Mouse (Mus musculus) layer of hippocampus, postnatal 14 days (tissue): ENCODE results near the gene Prss56. TPM values are rescaled to one million over a fixed set of nuclear protein-coding genes. Genes with fewer than 3 reads are reported as not detected.

Experiments
- DNase-seq, 2 experiments: peaks; one replicate each; pipeline ENCODE4 v3.0.0; 2021 to 2022; ENCODE audit warnings: low spot score in 2 of 2, mixed read lengths in 1 of 2
- long read RNA-seq, 2 experiments: library from polyadenylated mRNA; stranded (forward); transcript quantifications; one replicate each; pipeline ENCODE4 v2.0.0; 2021
- total RNA-seq, 2 experiments: library from RNA; stranded (reverse); gene quantifications; 2 replicates each; pipeline ENCODE4 v1.2.3; 2021

The Prss56 gene
- under 1 TPM; 0.62 to 0.91 TPM for total RNA-seq
- long read RNA-seq, experiment 1, partial matches to known transcripts = 0 of 3 reads
- long read RNA-seq, experiment 1, other reads (novel, unspliced or antisense) = 2 of 3 reads
- long read RNA-seq, experiment 2, partial matches to known transcripts = 0 of 1 reads
- long read RNA-seq, experiment 2, other reads (novel, unspliced or antisense) = 0 of 1 reads

DNA sequence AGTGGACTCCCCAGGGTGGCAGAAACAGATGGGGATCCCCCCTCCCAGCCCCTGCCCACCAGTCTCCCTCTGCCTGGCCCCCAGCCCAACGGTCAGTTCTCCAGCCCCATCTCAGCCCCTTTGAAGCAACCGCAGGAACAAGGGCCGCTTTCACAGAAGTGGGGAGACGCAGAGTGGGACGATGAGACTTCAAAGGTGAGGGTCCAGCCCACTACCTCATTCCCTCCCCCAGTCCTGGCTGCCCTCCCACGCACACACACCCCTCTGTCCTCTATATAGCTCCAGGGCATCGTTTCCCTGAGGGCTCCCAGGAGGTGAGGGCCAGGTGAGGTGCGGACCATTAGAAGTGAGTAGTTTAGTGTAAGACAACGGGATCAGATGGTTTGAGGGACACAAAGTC, at the start of gene Prss56:
Gene Prss56, plus strand, starts transcription at position 301 of the 400 bp plus-strand sequence.
- DNase-seq = no peak

GRCm38 (mm10) chr1:87141550-87141949, 41.6 kb upstream of the Prss56 start:
- no peak for DNase-seq

GRCm38 (mm10) chr1:87142456-87142855, 40.7 kb upstream of the Prss56 start:
- DNase-seq = peak; percentile 19 to 34

- DNase-seq = no peak
Observed at GRCm38 (mm10) chr1:87143141-87143540, 40.0 kb upstream of the Prss56 start.

DNA sequence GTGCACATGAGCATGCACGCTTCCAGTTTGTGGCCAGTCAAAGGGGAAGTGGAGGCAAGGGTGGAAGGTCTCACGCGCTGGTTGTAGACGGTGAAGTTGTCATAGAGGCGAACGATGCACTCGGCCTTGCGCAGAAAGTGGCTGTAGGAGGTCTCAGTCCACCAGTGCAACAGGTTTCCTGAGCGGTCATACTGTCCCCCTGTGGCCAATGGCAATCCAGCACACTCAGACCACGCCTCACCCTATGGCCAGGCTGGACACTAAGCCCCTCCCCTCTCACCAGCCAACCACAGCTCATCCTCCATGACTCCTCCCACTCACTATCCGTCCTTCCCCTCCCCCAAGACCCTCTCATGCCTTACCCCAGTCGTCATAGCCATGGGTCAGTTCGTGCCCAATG, 33.7 kb upstream of the Prss56 start:
- DNase-seq = no peak

DNA sequence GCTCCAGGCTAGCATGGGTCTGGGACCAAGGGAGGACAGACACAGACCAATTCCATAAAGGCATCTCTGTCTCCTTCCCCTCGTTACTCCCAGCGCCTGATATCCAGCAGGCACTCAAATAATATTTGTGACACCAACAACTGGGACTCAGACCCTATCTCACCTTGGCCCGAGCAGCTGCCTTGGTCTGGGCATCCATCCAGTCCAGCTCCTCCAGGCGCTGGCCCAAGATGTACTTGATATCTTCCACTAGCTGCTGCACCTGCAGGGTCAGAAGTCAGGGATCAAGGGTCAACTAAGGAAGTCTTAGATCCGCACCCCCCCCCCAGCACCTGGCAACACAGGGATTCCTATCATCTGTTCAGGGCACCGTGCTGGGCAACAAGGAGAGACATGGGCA, 31.8 kb upstream of the Prss56 start:
- no peak for DNase-seq

DNA sequence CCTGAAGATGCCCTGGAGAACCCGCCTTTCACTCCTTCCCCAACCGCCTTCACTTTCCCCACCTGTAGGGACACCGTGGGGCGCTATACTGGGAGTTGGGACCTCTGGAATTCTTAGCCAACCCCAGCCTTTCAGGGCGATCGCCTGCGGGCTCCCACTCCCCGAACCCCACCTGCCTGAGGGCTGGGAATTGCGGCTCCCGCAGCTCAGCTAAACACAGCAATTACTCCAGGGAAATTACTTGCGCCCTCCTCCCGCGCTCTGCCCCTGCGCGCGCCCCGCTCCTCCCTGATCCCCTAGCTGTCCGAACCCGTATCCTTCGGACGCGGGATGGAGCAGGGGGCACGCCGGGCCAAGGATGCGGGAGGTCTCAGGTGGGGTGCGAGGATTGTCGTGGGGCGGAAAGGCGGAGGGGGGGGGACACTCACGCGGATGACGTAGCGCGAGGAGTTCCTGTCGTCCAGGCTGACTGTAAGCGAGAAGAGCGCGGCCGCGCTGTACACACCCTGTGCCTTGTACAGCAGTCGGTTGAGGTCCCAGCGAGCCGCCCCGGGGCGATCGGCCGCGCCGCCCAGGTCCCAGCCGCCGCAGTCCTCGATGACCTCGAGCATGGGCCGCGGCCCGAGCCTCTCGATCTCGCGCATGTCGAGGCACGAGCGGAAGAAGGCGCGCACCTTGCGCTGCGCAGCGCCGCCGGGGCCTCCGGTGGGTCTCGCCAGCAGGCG, 29.2 kb upstream of the Prss56 start:
- no peak for DNase-seq

GRCm38 (mm10) chr1:87154501-87155120, 28.5 kb upstream of the Prss56 start:
- DNase-seq = no peak

GRCm38 (mm10) chr1:87155531-87156198, 27.4 kb upstream of the Prss56 start:
- DNase-seq = no peak

DNA sequence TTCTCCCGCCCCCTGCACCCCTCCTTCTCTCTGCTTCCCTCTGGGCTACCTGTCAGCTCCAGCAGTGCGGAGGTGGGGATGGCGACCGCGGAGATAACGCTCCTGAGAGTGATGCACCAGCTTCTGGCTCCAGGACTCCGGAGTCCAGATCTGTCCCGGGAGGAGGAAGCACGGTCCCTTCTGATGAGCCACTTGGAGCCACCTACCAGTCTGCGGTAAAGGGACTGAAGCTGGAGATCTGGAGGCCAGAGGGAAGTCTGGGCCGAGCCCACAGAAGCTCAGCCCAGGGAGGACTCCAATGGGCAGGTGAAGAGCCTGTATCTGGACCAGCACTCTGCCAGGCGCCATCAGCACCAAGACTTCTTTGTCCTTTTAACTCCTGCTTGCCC, 26.9 kb upstream of the Prss56 start, which contains the start of gene Ecel1:
Gene Ecel1, minus strand, starts transcription at position 323 of the 389 bp plus-strand sequence.
- no peak for DNase-seq

DNA sequence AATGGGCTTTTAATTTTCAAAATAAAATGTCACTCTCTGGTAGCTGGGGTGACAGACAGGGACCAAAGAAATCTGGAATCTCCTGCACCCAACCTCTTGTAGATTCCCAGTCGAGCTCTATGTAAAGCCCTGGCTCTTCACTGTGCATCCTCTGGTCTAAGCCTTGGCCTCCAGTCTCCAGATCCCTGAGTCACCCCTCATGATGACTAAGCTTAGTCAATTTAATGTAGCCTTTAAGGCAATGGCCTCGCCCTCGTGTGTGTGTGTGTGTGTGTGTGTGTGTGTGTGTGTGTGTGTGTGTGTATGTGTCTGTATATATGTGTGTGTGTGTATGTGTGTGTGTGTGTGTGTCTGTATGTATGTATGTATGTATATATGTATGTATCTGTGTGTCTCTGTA, 23.7 kb upstream of the Prss56 start:
- DNase-seq = no peak

DNA sequence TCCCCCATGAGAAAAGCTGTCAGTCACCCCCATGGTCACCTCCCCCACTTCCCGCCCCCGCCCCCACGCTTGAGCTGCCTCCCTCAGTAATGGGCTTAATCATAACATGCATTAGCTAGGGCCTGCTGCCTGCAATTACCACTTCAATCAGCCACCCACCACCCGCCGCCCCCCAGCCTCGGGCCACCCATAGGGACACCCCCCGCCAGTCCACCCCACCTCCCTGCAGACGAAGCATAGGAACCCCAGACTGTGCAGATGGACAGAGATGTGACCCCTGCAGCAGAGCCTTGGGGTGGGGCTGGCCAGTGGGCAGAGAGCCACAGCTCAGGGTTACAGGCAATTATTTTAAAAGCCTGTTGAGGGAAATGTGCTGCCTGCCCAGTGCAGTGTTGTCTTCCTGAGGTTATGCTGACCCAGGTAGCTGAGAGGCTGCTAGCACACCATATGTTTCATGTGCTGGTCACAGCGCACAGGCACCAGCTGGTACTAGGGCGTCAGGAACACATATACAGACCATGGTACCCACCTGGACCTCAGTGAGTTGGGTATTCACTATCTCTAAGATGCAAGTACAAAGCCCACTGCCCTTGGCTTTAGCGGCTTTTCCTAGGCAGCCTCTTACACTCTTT, 18.8 kb upstream of the Prss56 start:
- no peak for DNase-seq

DNA sequence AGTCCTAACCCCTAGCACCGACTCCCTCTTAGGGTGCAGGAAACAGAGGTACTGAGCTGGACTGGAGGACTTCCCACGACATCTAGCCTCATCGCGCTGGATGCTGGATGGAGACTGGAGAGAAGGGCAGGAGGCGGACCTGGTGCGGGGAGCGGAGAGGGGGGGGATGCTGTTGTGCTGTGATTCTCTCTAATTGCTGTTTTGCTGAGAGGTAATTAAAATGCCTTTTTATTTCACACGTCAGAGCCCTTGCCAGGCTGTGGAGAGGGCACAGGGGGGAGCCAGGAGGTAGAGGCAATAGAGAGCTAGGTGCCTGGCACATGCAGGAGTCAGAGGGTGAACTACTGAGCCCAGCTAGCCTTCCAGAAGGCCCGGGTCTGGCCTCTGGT, 18.3 kb upstream of the Prss56 start:
- no peak for DNase-seq

DNA sequence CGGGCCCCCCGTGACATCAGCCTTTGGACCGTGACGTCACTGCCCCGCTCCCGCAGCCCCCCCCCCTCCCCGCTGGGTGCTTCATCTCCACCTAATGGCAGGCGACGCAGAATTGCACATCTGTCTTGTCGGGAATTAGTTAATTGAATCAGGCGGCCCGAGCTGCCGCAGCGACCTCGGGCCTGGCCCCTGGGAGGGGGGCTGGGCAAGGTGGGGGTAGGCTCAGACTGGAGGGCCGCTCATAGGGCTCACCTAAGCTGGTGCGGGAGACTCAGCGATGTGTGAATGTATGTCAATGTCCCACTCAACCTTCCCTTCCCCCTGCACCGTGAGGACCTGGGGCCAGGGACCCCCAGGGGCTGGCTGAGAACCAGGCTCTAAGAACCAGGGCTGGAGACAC, 12.7 kb upstream of the Prss56 start:
- no peak for DNase-seq

DNA sequence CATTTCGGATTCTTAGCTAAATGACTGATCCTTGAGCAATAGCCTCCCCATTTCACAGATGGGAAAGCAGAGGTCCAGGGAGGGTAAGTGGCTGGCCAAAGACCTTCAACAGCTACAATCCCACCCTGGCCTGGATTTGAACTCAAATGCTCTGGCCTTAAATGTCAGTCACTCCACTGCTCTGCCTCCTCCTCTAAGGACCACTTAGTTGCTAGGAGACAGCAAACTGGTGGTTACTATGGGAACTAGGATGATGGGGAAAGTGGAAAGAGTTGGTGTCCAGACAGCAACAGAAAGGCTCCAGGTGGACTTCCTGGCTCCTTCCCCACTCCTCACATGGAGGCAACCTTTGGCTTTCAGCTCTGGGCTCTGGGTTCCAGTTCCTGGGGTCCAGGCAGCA, 11.8 kb upstream of the Prss56 start:
- DNase-seq = no peak

DNA sequence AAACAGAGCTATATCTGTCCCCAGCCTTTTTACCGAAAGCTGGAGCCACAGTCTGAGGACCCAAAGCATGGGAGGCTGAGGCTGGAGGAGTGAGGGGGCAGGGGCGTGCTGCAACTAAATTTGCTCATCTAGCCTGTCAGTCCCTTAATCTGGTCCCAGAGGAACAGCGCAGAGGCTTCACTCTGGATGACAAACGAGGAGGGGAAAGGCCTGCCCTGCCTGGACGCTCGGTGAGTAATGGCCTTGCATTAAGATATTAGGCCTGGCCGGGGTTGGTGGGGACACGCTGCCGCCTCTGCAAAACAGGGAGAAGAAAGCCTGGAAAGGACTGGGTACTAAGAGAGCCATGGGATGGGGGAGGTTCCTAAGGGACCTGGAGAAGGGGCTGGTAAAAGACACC, 10.8 kb upstream of the Prss56 start:
- no peak for DNase-seq

DNA sequence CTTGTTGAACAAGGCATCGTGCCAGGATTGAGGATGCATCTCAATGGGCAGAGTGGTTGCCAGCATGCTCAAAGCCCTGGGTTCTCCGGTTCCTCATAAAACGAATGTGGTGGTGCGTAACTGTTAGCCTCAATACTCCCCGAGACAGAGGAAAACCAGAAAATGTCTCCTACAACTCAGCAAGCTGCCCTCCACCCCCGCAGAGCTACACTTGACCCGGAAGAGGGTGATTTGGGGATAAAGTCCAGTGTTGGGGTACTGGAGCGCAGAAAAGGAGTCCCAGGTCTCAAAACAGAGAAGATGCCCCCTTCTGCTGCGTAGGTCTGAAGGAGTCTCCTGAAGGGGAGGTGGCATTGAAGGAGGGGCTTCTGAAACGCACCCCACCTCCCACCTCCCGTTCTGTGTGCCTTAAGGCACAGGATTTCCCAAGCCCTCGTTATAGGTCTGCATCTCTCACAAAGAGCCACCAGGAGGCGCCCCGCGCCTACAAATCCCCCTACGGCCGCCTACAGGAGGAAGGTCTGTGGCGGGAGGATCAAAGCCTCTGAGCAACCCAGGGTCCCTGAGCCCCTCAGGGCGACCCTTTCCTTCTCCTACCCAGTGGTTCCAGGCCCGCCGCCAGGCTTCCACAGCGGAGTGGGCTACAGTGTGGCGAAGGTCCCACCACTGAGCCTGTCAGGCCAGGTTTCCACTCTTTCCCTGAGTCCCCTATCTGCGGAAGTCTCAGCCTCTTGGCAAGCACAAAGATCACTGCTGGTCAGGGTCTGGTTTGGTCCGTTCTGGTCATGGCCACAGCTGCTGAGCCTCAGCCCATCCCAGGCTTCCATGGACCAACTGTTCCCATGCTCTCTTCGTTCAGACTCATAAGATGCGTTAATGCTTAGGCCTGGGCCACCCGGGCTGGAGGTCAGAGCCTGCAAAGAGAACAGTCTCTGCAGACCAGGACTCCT, 8.8 kb upstream of the Prss56 start:
- peak; percentile 60 to 68 for DNase-seq

DNA sequence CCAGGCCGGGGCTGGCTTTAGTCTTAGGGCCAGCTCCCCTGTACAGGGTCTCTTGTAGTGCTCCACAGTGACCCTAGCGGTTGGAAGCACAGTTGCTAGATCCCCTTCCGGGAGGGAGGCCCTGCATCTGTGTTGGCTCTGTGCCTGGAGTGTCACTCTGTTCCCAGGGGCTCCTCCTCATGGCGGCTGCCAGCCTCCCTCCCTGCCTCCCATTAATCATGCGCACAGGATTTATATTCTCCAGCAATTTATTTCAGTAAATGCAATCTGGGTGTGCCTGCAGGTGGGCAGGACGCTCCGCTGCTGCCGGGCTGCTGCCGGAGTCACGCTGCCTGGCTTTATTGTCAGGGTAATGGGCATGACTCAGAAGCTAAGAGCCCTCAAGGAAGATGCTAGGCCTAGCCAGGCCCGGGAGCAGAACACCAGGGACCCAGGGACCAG, 7.2 kb upstream of the Prss56 start:
- DNase-seq = peak; percentile 70 to 72

- no peak for DNase-seq
Observed at GRCm38 (mm10) chr1:87180896-87181295, 2.2 kb upstream of the Prss56 start.

GRCm38 (mm10) chr1:87183998-87184750, 1.1 kb downstream of the Prss56 start:
- DNase-seq = no peak
